Mouse (Mus musculus) granulocyte monocyte progenitor cell, adult 5-6 weeks (primary cell): ENCODE measurements around the gene Crybg1. TPM values are rescaled to one million over a fixed set of nuclear protein-coding genes. Genes with fewer than 3 reads are reported as not detected.
A peak's percentile ranks its signal among the peaks of the same experiment; 100 is the strongest.
"Not testable (repeated sequence)": the region's sequence is repeated elsewhere in the genome, so short reads cannot be mapped to it uniquely, and the experiment has no call there.

Source experiments
- ATAC-seq: replicated peaks from 2 replicates; pipeline ENCODE4 v1.8.0; 2016; ENCODE audit warnings: mild to moderate bottlenecking, moderate TSS enrichment, inconsistent platforms; ENCODE audit not compliant: poor library complexity, severe bottlenecking
- total RNA-seq, 2 experiments: library from RNA; stranded (forward) in 1 of 2; stranded (reverse) in 1 of 2; fragments of 200-712, 200-1000 nt in 1 of 2; fragments of >200 nt in 1 of 2; fragmentation: Nextera tagmentation in 1 of 2; gene quantifications; 2 replicates each; pipeline ENCODE4 v1.2.3; 2014 to 2017

Crybg1 gene
- total RNA-seq, 2 experiments from 2014 or later = 0.15 to 0.31 TPM

DNA sequence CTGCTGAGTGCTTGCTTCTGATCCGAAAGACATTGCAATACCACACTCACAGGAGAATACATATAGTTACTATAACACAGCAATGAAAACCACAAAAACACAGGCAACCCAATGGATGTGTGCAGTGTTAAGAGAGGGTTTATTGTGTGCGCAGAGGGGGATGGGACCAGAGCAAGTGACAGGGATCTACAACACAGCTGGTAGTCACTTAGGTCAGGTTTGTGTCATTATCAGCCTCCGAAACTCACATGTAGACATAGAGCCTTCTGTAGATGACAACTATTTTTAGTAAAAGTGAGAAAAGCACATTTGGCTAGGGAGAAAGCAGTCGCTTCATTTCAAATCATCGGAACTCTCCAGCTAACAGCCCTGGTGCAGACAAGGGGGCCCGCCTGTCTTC lies 166.2 kb downstream of the Crybg1 start:
- no peak for ATAC-seq

DNA sequence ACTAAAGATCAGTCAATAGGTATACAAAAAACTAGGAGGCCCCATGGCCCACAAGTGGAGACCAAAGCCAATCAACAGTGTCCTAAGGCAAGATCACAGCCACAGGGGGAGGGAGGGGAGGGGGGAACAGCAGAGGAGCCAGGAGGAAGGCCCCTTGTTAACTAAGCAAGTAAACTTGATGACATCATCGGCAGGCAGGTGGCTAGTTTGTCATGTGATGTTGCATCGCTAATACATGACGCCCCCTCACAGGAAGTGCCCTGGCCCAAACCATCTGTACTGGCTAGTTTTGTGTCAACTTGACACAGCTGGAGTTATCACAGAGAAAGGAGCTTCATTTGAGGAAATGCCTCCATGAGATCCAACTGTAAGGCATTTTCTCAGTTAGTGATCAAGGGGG lies 167.9 kb downstream of the Crybg1 start:
- not testable (repeated sequence) for ATAC-seq

- no peak for ATAC-seq
Measured at GRCm38 (mm10) chr10:43980080-43980479, 168.6 kb downstream of the Crybg1 start.

DNA sequence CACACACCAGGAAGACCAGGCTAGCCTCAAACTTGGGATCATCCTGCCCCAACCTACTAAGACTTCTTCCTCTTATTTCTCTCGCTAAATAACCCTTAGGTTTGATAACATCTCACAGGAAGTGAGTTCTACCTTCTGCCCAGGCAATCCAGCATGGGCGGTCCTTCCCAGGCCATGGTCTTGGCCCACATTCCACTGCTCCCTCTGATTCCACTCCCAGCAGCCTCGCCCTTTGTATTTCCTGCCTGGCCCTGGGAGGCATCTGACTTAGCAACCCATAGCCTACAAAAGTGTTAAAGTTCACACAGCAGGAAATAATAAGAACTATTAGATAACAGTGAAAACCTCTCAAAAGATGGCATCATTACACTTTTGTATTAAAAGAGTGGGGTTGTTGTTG lies 171.3 kb downstream of the Crybg1 start:
- no peak for ATAC-seq

- ATAC-seq = no peak
Measured at GRCm38 (mm10) chr10:43973244-43973643, 175.4 kb downstream of the Crybg1 start.

DNA sequence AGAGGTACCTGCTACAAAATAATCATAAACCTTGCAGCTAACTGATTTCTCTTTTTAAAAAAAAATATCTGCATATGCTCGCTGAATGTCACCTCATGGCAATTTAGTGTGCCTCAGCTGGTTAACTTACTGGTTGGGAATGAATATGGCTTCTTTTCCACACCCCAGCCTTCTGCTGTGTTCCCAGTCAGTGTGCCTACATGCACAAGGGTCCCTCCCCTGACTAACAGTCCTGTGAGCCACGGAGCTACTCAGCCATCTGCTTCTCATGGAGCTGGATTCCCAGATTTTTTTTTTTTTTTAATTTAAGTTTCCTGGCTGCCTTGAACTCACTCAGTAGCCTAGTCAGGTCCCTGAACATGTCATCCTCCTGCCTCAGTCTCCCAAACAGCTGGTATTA lies 183.7 kb downstream of the Crybg1 start:
- ATAC-seq = no peak

GRCm38 (mm10) chr10:43953942-43954341 lies 194.7 kb downstream of the Crybg1 start:
- peak; percentile 83 for ATAC-seq

- ATAC-seq = no peak
Measured at GRCm38 (mm10) chr10:43945435-43945834, 203.2 kb downstream of the Crybg1 start.

- ATAC-seq = no peak
Measured at GRCm38 (mm10) chr10:43943736-43944135, 204.9 kb downstream of the Crybg1 start.

DNA sequence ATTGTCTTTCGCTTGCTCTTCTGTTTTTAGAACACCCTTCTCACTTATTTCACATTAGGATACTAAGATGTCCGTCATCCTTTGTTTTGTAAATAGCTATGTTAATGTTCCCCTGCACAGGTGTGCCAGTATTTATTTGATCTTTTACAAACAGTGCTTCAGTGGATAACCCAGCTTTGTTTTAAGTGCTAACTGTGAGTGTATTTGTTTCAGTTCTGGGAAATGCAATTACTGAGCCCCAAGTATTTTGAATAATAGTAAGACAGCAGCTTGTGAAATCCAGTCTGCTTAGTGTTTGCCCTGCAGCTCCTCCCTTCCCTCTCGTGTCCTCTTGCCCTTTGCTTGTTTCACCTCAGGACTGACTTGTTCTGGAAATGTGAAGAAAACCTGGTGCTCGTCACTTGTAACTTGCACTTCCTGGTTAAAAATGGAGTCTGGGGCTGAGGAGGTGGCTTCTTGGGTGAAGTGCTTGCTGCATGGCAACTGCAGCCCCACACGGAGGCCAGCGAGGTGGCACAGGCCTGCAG lies 209.5 kb downstream of the Crybg1 start:
- no peak for ATAC-seq

- no peak for ATAC-seq
Measured at GRCm38 (mm10) chr10:43928596-43928995, 220.1 kb downstream of the Crybg1 start.

- no peak for ATAC-seq
Measured at GRCm38 (mm10) chr10:43927736-43928135, 220.9 kb downstream of the Crybg1 start.

DNA sequence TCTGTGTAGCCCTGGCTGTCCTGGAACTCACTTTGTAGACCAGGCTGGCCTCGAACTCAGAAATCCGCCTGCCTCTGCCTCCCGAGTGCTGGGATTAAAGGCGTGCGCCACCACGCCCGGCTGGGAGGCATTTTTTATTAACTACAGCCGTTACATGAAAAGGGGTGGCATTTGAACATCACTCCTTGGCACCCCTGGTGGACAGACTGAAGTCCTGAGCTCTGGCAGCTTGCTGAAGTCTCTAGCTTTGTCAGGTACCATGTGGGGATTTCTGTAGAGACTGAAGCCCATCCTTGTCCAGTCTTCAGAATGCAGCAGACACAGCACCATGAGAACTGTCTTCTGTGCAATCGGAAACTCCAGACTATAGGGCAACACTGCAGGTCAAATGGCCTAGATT lies 222.9 kb downstream of the Crybg1 start:
- ATAC-seq = not testable (repeated sequence)

- no peak for ATAC-seq
Measured at GRCm38 (mm10) chr10:43923096-43923495, 225.6 kb downstream of the Crybg1 start.

GRCm38 (mm10) chr10:43918696-43919608 lies 229.7 kb downstream of the Crybg1 start:
- ATAC-seq = peak; percentile 91

- ATAC-seq = no peak
Measured at GRCm38 (mm10) chr10:43916737-43917136, 231.9 kb downstream of the Crybg1 start.

- ATAC-seq = no peak
Measured at GRCm38 (mm10) chr10:43916181-43916580, 232.5 kb downstream of the Crybg1 start.

GRCm38 (mm10) chr10:43912236-43912635 lies 236.4 kb downstream of the Crybg1 start:
- ATAC-seq = no peak

DNA sequence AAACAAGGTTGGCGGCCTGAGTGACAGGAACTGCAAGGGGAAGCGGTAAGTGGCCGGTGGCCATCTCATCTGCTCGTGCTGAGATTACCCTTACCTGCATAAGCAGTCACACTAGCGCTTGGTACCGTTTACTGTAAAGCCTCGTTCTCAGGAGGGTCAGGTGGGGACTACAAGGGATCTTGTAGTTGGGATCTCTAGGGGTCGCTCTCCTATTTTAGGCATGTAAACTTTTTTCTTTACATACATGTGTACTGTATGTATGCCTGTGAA lies 237.8 kb downstream of the Crybg1 start:
- ATAC-seq = no peak

- peak; percentile 86 for ATAC-seq
Measured at GRCm38 (mm10) chr10:43910032-43910872, 238.4 kb downstream of the Crybg1 start.

DNA sequence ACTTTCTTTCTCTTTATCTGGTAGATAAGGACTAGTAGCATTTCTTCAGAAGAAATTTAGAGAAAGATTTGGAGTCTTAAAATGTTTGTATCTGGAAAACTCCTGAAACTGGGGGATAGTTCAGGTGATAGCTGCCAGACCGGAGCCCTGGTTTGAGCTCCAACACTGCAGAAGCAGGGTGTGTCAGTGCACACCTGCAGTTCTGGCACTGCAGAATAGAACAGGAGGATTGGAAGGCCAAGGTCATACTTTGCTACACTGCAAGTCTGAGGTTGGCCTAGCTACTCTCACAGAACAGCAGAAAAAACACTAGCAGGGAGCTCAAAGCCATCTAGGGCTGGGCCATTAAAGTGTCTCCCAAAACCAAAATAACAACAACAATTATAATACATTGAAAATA lies 244.1 kb downstream of the Crybg1 start:
- no peak for ATAC-seq
